Mouse (Mus musculus): Measurements from ENCODE around the gene Letmd1.
"Not testable (repeated sequence)": the region's sequence is repeated elsewhere in the genome, so short reads cannot be mapped to it uniquely, and the experiment has no call there.

Gene Letmd1

DNA sequence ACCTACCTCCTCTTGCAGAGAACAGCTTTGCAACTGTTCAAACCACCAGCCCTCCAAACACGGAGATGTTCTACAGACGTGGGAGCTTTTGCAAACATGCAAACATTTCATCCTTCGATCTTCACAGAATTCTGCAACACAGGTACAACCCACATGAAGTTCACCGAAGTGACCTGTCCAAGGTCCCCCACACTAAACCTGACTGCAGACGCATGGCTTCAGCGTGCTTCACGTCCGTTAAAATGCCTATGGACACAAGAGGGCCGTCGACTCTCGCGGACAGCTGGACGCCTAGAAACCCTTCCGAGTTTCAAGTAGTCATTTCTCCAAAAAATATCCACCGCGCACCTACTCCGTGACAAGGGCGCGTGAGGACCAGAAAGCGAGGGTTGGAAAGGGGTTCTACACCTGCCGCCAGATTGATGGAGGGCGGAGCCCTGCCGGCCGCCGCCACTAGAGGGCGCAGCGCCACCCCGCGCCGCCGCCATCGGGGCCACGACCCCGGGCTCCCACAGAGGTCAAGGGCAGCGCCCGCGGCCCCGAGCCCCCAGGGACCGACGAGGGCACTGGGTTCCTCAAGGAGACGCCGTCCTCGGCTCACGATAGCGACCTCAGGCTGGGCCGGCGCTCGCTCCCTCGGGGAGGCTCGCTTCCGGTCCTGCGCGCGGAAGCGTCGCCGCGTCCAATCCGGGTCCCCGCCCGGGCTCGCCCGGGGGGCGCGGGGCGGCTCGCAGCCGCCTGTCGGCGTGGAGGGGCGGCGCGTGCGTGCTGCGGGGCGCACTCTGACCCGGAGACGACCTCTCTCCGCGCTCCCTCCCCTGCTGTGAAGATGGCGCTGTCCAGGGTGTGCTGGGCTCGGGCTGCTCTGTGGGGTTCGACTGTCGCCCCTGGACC is at the start of gene Letmd1:
TSS of gene Letmd1 (plus strand) at position 729 of the 894 bp plus-strand sequence.
- DNase-seq (ENCODE audit: extremely low spot score) = peak; percentile 86

DNA sequence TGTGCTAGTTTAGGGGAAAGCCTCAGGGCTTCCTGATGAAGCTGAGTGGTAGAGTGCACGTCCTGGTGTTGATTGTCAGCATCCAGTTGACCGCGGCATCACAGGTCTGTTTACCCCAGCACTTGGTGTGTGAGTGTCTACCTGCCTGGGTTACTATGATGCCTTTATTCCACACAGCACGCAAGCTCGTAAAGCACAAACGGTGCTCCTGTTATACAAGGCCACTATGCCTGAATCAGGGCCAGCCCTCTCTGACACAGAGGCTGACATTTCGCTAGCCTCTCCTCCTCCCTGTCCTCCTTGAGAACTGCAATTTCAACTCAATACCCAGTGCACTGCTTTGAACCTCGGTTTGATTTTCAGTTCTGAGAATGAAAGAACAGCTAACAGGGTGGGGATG is 49.5 kb upstream of the Letmd1 start:
- no peak for DNase-seq (ENCODE audit: extremely low spot score)

DNA sequence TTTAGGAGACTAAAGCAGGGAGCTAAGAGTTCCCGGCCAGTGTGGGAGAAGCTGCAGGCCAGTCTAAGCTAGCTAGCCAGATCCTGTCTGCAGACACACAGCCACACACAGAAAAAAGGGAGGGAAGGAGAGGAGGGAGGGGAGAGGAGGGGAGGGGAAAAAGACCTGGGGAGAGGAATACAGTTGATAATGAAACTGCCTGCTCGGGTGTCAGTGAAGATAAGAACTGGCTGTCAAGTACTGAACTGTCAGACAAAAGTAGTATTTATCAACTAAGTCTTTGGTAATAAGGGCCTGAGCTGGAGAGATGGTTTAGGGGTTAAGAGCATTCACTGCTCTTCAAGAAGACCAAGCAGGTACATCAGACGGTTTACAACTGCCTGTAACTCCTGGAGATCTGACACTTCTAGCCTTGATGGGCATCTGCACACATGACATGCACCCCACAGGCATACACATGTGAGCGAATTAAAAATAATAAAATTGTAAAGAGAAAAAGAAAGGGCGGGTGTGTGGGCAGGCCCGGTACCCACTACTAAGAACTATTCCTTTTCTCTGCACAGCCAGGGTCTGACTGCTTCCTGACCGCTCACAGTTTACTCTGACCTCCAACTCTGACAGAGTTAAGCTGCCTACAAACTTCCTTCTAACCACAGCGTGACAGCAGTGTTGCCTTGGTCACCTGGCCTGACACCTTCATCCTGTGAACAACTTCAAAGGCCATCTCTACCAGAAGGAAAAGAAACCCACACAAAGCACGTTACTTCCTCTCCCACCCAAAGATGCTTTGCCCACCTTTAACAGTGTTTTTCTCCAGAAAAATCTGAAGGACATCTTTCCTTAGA is 48.7 kb upstream of the Letmd1 start:
- DNase-seq (ENCODE audit: extremely low spot score) = no peak

DNA sequence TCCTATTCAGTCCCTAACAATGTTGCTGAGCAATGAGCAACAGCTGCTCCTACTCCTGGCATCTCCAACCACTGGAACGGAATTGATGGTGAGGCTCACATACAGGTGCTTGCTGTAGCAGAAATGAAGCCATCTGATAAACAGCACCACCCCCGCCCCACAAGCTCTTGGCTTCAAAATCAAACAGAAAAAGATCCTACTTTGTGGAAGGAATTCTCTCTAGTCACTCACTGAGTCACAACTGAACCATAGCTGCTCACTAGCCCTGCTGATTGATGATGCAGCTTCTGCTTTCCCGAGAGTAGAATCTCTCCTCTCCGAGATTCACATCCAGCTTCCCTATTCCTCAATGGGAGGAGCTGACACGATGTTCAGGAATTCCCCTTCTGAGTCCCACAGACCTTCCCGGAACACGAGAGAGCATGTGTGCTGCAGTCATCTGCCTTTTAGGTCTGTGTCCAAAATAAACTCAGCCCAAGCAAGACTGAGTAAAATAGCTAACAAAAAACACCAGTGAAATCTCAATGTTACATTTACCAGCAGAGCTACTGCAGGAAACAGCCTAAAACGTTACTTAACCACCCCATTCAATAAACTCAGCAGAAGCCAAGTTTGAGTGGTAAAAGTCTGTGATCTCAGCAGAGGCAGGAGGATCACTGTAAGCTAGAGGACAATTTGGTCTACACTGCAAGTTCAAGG is 47.6 kb upstream of the Letmd1 start:
- DNase-seq (ENCODE audit: extremely low spot score) = no peak

DNA sequence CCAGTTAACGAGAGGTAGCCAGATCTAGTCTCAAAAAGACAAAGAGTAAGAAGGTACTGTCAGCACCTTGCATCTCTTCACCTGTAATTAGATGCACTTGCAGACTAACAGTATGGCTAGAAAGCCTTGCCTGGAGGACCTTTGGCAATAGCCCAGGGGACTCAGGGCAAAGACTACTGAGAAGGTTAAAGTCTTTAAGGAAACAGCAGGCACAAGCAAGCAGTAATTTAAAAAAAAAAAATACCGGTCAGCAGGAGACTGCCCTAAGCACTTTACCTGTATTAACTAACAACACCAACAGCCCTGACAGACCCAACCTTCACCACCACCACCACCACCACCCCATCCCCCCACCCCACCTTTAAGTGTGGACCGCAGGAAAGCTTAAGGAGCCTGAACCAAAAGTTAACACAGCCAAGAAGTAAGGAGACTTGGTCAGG is 47.0 kb upstream of the Letmd1 start, which contains the start of gene Gm5475:
TSS of gene Gm5475 (plus strand) at position 390 of the 440 bp plus-strand sequence.
- not testable (repeated sequence) for DNase-seq (ENCODE audit: extremely low spot score)

DNA sequence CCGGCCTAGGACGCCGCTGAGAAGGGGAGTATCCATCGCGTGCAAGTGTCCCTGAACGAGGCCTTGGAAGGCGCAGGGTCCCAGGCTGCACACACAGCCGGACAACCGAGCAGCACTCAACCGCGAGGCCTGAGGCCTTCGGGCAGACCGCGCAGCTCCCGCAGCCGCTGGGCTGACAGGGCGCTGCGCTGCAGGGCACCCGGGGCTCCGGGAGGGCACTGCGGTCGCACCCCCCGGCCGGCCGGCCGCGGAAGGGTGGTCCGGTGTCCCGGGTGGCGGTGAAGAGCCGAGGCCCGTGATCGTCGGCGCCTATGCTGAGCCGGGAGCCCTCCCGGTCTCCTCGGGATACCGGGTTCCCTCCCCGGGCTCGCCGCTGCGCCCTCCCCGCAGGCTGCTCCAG is 46.3 kb upstream of the Letmd1 start:
- DNase-seq (ENCODE audit: extremely low spot score) = no peak

DNA sequence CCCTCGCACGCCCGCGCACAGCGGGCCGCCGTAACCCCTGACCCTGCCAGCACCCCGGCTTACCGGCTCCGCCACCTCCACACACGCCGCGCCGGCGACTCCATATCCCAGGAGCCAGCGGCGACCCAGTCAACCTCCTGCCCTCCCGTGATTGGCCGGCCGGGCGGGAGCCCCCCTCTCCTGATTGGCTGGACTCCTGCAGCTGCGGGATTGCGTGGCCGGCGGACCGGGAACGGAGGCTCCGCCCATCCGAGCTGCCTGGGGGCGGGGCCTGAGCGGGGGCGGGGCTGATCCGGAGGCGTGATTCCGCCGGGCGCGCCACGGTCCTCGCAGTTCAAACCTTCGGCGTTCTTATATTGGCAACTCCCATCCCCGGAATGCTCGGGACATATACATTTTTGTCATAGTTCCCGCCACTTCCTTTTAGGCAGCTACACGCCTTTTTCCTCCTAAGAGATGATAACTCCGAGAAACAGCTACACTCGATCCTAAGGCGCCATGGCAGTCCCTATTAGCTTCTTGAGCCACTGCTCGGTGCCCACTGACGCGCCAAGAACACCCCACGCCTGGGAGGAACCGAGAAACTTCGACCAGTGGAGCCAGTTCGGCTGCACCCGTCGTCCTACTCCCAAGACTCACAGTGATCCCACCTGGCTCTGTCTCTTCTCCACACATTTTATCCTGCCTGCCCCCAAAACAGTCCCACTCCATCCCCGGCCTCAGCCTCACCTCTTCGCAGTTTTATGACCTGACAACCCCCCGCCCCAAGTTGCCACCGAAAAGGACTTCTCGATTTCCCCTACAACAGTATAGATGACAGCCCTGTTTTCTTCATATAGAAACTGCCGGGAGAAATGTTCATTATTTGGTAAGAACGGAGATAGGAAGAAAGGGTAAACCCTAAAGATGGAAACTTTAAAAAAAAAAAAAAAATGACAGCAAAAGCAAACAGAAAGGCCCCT is 45.6 kb upstream of the Letmd1 start:
- DNase-seq (ENCODE audit: extremely low spot score) = peak; percentile 96

DNA sequence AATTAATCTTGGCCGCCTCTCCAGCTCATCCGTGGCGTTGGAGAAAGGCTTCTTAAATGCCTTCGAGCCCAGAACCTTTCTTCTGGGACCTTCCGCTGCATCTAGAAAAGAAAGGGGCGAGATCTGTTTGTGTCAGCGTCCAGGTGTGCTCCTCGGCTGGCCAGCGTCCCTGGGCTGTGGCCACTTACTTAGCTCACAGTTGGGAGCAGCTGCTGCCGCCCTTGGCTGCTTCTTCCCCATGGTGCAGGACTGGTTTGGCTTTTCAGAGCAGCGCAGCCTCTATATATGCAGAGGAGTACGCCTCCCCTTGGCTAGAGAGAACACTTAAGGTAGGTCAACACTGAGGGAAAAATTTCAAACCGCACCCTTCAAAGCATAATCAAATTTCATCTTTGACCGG is 44.9 kb upstream of the Letmd1 start:
- peak; percentile 34 for DNase-seq (ENCODE audit: extremely low spot score)

DNA sequence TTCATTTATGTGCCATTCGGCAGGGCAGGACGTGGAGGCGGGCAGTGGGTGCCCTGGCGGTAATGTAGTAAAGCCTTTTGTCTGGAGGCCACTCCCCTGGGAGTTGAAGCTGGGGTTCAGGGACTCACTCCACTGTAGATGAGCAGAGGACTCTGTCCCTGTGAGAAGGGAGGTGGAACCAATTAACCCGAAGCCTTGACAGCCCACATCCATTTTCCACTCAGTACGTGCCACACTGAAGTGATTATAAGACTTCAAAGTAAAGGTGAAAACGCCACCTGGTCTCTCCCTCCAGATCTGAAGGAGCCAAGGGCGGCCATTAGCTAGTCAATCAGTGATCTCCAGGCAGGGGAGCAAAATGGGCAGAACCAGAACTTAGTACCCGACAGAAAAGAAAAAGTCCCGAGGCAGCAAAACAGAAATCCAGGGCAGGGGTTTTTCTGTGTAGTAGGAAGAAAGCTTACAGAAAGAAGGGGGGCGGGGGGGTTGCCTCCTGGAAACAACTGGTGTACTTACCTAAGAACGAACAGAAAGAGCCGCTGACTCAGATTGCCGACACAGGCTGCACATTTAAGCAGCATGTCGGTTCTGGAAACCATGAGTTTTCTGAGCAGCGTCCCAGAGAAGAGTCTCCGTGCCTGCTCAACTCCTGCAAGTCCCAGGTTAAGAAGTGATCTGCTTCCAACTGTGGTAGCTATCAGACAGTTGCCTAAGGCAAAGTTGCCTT is 44.3 kb upstream of the Letmd1 start, which contains the start of gene Slc11a2:
TSS of gene Slc11a2 (minus strand) at position 677 of the 727 bp plus-strand sequence.
- no peak for DNase-seq (ENCODE audit: extremely low spot score)

DNA sequence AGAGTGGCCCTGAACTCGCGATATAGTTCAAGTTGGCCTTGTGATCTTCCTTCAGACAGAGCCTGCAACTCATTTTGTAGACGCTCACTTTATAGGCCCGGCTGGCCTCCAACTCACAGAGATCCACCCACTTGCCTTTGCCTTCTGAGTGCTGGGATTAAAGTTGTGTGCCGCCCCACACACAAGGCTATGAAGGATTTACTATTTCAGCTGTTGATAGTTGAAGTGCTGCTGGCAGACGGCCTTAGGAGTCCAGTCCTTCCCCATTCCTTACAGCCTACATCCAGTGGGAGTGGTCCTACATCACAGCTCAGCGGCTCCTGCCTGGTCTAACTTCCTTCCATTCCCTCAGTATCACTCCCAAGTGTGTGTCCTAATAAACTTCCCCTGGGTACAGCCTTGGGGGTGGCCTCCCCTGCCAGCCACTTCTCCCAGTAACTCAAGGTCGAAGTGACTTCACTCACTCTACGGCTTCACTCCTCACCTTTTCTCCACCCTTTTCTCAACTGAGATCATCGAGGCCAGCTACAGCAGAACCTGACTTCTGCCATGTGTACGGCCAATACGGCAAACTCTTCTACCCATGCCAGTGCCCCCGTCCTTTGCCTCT is 40.4 kb upstream of the Letmd1 start:
- no peak for DNase-seq (ENCODE audit: extremely low spot score)

DNA sequence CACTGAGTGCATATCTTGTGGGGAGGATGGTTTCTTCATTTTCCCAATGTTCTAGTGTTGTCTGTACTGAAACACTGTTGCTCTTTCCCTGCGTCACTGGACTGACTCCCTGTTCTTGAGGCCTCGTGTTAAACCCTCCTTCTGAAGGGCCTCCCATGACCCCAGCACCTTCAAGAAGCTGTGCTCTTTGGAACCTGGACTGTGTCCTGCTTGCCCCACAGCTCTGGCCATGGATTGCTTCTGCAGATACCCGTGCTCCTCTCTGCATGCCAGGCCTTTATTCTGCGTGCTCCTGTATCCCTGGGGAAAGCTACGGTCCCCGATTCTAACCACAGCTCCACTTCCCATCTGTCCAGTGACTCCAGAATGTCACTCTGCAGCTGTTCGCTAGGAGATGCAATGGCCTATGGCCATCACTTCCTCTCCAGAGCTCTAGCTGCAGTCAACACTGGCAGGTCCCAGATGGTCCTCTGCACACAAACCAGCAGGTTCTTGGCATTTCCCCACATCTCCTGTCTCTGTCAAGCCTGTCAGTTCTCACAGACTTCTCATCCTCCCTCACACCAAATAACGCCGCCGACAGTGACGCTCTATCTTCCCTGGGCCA is 38.8 kb upstream of the Letmd1 start:
- no peak for DNase-seq (ENCODE audit: extremely low spot score)

DNA sequence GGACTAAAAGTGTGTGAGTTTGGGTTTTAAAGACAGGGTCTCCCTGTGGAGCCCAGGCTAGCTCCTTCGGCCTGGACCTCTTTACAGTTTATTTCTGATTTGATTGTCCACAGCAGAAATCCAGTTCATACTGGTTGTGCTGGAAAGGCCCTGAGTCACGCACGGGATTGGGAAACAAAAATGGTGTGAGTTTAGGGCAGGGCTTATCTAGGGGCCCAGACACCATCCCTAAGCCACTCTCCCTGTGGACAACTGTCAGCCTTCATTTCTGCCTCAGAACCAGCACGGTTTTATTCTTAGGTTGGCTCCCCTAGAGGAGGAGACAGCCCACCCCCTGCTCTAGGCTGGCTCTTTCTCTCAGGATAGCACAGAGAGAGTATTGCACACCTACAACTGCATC is 35.6 kb upstream of the Letmd1 start:
- no peak for DNase-seq (ENCODE audit: extremely low spot score)

DNA sequence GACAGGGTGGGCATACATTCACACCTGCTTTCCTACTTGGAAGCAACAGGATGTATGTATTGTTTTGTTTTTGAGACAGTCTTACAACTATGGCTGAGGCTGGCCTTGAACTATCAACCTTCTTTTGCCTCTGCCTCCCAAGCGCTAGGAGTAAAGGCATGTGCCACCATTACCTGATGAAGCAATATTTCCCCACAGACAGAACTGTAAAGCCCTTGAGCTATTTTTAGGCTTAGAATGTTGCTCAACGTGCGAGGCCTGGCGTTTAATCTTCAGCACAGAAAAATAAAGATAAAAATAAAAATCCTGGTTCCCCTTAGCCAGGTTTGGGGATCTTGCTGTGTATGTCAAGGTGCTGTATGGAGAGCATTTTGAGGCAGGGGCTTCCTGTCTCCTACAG is 32.7 kb upstream of the Letmd1 start:
- DNase-seq (ENCODE audit: extremely low spot score) = no peak

DNA sequence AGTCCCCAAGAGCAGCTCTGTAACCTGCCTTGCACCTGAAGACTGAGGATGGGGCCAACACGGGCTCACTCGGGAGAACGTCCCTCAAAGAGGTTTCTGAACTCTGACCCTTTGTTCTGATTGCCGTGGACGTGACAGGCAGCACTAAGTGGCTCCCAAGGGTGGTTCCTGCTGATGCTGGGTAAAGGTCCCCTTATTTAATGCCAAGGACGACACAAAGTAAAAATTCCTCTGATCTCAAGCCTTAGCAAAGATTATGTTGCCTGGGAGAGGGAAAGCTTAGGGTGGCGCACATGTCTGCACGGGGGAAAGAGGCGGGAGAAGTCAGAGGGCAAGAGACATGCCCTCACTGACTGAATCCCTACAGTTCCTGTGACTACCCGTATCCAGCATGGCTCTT is 32.3 kb upstream of the Letmd1 start:
- DNase-seq (ENCODE audit: extremely low spot score) = no peak

DNA sequence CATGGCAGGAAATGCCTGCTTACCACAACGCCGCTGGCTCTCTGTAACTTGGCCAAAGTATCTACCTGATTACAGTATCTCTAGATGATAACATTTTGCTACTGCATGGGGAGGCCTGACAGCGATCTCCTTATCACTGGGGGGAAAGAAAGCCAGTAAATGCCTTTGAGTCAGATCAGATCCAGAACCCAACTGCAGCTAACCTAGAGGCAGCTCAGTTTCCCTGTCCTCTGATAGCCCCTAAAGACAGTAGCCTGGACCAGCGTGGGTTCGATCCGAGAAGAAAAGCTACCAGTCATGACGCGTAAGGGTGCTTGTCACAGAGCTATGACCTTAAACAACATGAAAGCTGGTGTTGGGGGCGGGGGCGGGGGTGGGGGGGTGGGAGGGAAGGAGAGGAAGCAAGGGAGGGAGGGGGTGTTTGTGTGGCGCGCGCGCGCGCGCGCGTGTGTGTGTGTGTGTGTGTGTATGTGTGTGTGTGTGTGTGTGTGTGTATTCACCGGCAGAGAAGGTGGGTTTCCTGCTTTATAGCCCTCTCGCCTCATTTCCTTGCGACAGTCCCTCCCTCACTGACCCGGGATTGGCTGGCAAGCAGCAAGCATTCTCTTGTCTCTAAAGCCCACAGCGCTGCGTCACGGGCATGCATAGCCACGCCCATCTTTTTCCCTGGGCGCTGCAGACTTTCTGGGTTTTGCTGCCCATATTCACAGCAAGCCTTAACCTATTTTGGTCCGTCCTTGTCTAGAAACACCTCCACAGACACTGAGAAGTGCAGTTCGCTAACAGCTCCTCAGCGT is 25.5 kb upstream of the Letmd1 start:
- peak; percentile 87 for DNase-seq (ENCODE audit: extremely low spot score)

DNA sequence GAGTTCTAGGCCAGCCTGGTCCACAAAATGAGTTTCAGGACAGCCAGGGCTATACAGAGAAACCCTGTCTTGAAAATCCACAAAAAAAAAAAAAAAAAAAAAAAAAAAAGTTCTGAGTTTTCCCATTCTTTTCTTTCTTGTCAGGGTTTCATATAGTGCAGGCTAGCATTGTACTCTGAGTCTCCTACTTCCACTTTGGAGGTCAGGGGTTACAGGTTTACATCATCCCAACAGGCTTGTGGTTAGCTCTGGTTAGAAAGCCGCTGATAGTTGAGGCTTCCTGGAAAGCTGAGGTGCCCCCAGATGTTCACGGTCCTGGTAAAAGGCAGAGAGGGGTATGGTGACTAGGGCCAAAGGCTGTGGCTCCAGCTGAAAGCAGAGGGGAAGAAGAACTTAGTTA is 21.9 kb upstream of the Letmd1 start:
- DNase-seq (ENCODE audit: extremely low spot score) = no peak

DNA sequence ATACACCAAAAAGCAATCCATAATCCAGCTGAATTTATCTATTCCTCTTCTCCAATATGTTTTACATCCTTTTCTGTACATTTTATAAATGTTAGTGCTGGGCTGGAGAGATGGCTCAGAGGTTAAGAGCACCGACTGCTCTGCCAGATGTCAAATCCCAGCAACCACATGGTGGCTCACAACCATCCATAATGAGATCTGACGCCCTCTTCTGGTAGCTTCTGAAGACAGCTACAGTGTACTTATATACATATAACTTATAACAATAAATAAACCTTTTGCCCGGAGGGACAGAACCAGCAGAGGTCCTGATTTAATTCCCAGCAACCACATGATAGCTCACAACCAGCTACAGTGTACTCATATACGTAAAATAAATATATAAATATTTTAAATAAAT is 20.3 kb upstream of the Letmd1 start:
- no peak for DNase-seq (ENCODE audit: extremely low spot score)

DNA sequence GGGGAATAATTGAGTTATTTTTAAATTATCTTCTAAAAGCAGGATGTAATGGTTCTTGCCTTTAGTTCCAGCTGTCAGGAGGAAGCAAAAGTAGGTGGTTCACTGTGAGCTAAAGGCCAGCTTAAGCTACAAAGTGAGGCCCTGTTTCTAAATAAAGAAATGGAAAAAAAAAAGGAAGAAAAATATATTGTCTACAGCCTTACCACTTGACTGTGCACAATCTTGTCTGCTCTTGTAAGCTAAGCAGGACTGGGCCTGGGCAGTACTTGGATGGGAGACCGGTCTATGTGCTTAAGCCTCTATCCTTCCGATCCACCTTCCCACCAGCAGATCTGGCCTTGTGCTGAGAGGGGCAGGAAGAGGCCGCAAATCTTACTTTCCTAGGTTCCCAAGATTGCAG is 19.3 kb upstream of the Letmd1 start:
- no peak for DNase-seq (ENCODE audit: extremely low spot score)
